Mouse (Mus musculus): ENCODE results near the gene BC107364. TPM values are rescaled to one million over a fixed set of nuclear protein-coding genes. Genes with fewer than 3 reads are reported as not detected.
"Not testable (repeated sequence)": the region's sequence is repeated elsewhere in the genome, so short reads cannot be mapped to it uniquely, and the experiment has no call there.

BC107364 gene
- total and polyA plus RNA-seq, 2 experiments from 2014 or later, result not detected

- Histone ChIP-seq H3K27ac (ENCODE audit: low read depth, low read length) (no peak overlapping the region), H3K27me3 (ENCODE audit: insufficient read depth, low read length) (peaks cover 85% of the 10 kb centered on the region), H3K4me1 (ENCODE audit: insufficient read depth) (no peaks in the 10 kb centered on the region), H3K9ac (no peak overlapping the region), H3K36me3 (ENCODE audit: insufficient read depth) (no peaks in the 10 kb centered on the region), H3K9me3 (ENCODE audit: low read length) (no peaks in the 10 kb centered on the region), H3K4me3 (ENCODE audit: low read depth, low read length) (no peak overlapping the region), H3K4me2 (ENCODE audit: low read depth) (no peak overlapping the region)
- 4% methylated on average over 5 of the region's 5 CpGs for WGBS
- no peak for TF ChIP-seq CTCF (IDR thresholded peaks at IDR 0.05; ENCODE audit: low read depth)
- DNase-seq, result no peak
- no peak for ATAC-seq
Measured at GRCm38 (mm10) chr3:96398911-96399310, 53.2 kb downstream of the BC107364 start.

GRCm38 (mm10) chr3:96396857-96397256, 55.2 kb downstream of the BC107364 start:
- Histone ChIP-seq H3K4me3 (ENCODE audit: low read depth, low read length) (no peak overlapping the region), H3K4me2 (ENCODE audit: low read depth) (no peak overlapping the region), H3K27ac (ENCODE audit: low read depth, low read length) (no peak overlapping the region), H3K27me3 (ENCODE audit: insufficient read depth, low read length) (peaks cover 72% of the 10 kb centered on the region), H3K9ac (no peak overlapping the region), H3K9me3 (ENCODE audit: low read length) (no peaks in the 10 kb centered on the region), H3K4me1 (ENCODE audit: insufficient read depth) (no peaks in the 10 kb centered on the region), H3K36me3 (ENCODE audit: insufficient read depth) (no peaks in the 10 kb centered on the region)
- TF ChIP-seq CTCF (IDR thresholded peaks at IDR 0.05; ENCODE audit: low read depth), result no peak
- 89% methylated on average over 7 of the region's 7 CpGs for WGBS
- no peak for DNase-seq
- no peak for ATAC-seq

GRCm38 (mm10) chr3:96387202-96387601, 64.9 kb downstream of the BC107364 start:
- H3K9me3 ChIP-seq (ENCODE audit: low read length); H3K4me3 ChIP-seq (ENCODE audit: low read depth, low read length); H3K4me2 ChIP-seq (ENCODE audit: low read depth); H3K9ac ChIP-seq; H3K27ac ChIP-seq (ENCODE audit: low read depth, low read length); H3K27me3 ChIP-seq (ENCODE audit: insufficient read depth, low read length); ATAC-seq; H3K36me3 ChIP-seq (ENCODE audit: insufficient read depth); DNase-seq; H3K4me1 ChIP-seq (ENCODE audit: insufficient read depth): not testable (repeated sequence)
- no CpG with 5 or more reads among the region's 18 CpGs for WGBS

Other genes with a start within 250 kb of the BC107364 start
- gene Bola1, start 232.6 kb downstream of the BC107364 start, total RNA-seq (2014; rRNA removed), result 31.4 and 40.2 TPM in 2 replicates
- 67.7 and 75.8 TPM in 2 replicates for gene Bola1, start 232.6 kb downstream of the BC107364 start, polyA plus RNA-seq (2015; fragmentation: Nextera tagmentation; extraction: Ambion mirVana)
- 166 and 395 TPM in 2 replicates for gene Hist2h2ab, start 232.4 kb downstream of the BC107364 start, total RNA-seq (2014; rRNA removed)
- gene Hist2h2ab, start 232.4 kb downstream of the BC107364 start, polyA plus RNA-seq (2015; fragmentation: Nextera tagmentation; extraction: Ambion mirVana), result 1.2 TPM in 1 of 2 replicates, not detected in the other
- gene Hist2h2ac, start 231.4 kb downstream of the BC107364 start, total RNA-seq (2014; rRNA removed), result 471 and 484 TPM in 2 replicates
- gene Hist2h2ac, start 231.4 kb downstream of the BC107364 start, polyA plus RNA-seq (2015; fragmentation: Nextera tagmentation; extraction: Ambion mirVana), result 1.9 and 2.2 TPM in 2 replicates
- 9.0 and 12.2 TPM in 2 replicates for gene Hist2h2be, start 231.2 kb downstream of the BC107364 start, total RNA-seq (2014; rRNA removed)
- gene Hist2h2be, start 231.2 kb downstream of the BC107364 start, polyA plus RNA-seq (2015; fragmentation: Nextera tagmentation; extraction: Ambion mirVana), result 3.6 and 3.9 TPM in 2 replicates
- gene Hist2h3c2, start 213.2 kb downstream of the BC107364 start, total RNA-seq (2014; rRNA removed), result 52.3 and 90.8 TPM in 2 replicates
- gene Hist2h3c2, start 213.2 kb downstream of the BC107364 start, polyA plus RNA-seq (2015; fragmentation: Nextera tagmentation; extraction: Ambion mirVana), result 0.84 and 1.3 TPM in 2 replicates
- 858 and 1,027 TPM in 2 replicates for gene Hist2h2aa2, start 212.0 kb downstream of the BC107364 start, total RNA-seq (2014; rRNA removed)
- 32.7 and 59.8 TPM in 2 replicates for gene Hist2h2aa2, start 212.0 kb downstream of the BC107364 start, polyA plus RNA-seq (2015; fragmentation: Nextera tagmentation; extraction: Ambion mirVana)
- gene Hist2h2aa1, start 206.8 kb downstream of the BC107364 start, total RNA-seq (2014; rRNA removed), result 906 and 1,412 TPM in 2 replicates
- 14.2 and 23.3 TPM in 2 replicates for gene Hist2h2aa1, start 206.8 kb downstream of the BC107364 start, polyA plus RNA-seq (2015; fragmentation: Nextera tagmentation; extraction: Ambion mirVana)
- not detected in 2 replicates for gene Hist2h3c1, start 205.6 kb downstream of the BC107364 start, total RNA-seq (2014; rRNA removed)
- not detected in 2 replicates for gene Hist2h3c1, start 205.6 kb downstream of the BC107364 start, polyA plus RNA-seq (2015; fragmentation: Nextera tagmentation; extraction: Ambion mirVana)
- gene Hist2h4, start 189.0 kb downstream of the BC107364 start, total RNA-seq (2014; rRNA removed), result 52.8 and 60.5 TPM in 2 replicates
- gene Hist2h4, start 189.0 kb downstream of the BC107364 start, polyA plus RNA-seq (2015; fragmentation: Nextera tagmentation; extraction: Ambion mirVana), result 3.5 and 5.1 TPM in 2 replicates
- 400 and 545 TPM in 2 replicates for gene Hist2h3b, start 183.7 kb downstream of the BC107364 start, total RNA-seq (2014; rRNA removed)
- 9.4 and 9.7 TPM in 2 replicates for gene Hist2h3b, start 183.7 kb downstream of the BC107364 start, polyA plus RNA-seq (2015; fragmentation: Nextera tagmentation; extraction: Ambion mirVana)
- 181 and 278 TPM in 2 replicates for gene Hist2h2bb, start 182.6 kb downstream of the BC107364 start, total RNA-seq (2014; rRNA removed)
- gene Hist2h2bb, start 182.6 kb downstream of the BC107364 start, polyA plus RNA-seq (2015; fragmentation: Nextera tagmentation; extraction: Ambion mirVana), result 0.62 and 1.4 TPM in 2 replicates
- 1.7 and 5.7 TPM in 2 replicates for gene Fcgr1, start 158.3 kb downstream of the BC107364 start, total RNA-seq (2014; rRNA removed)
- 1.5 and 2.4 TPM in 2 replicates for gene Fcgr1, start 158.3 kb downstream of the BC107364 start, polyA plus RNA-seq (2015; fragmentation: Nextera tagmentation; extraction: Ambion mirVana)
- gene Hfe2, start 72.9 kb upstream of the BC107364 start, total RNA-seq (2014; rRNA removed), result 0.54 and 1.6 TPM in 2 replicates
- 0.82 and 1.4 TPM in 2 replicates for gene Hfe2, start 72.9 kb upstream of the BC107364 start, polyA plus RNA-seq (2015; fragmentation: Nextera tagmentation; extraction: Ambion mirVana)
- 122 and 176 TPM in 2 replicates for gene Txnip, start 105.7 kb upstream of the BC107364 start, total RNA-seq (2014; rRNA removed)
- gene Txnip, start 105.7 kb upstream of the BC107364 start, polyA plus RNA-seq (2015; fragmentation: Nextera tagmentation; extraction: Ambion mirVana), result 116 and 135 TPM in 2 replicates
- gene Gm16253, start 124.7 kb upstream of the BC107364 start, total RNA-seq (2014; rRNA removed), result not detected in 2 replicates
- gene Gm16253, start 124.7 kb upstream of the BC107364 start, polyA plus RNA-seq (2015; fragmentation: Nextera tagmentation; extraction: Ambion mirVana), result not detected in 2 replicates
- 25.7 and 31.8 TPM in 2 replicates for gene Polr3gl, start 141.9 kb upstream of the BC107364 start, total RNA-seq (2014; rRNA removed)
- 27.8 and 35.9 TPM in 2 replicates for gene Polr3gl, start 141.9 kb upstream of the BC107364 start, polyA plus RNA-seq (2015; fragmentation: Nextera tagmentation; extraction: Ambion mirVana)
- gene Ankrd34a, start 144.3 kb upstream of the BC107364 start, total RNA-seq (2014; rRNA removed), result 17.7 and 19.3 TPM in 2 replicates
- 17.6 and 19.2 TPM in 2 replicates for gene Ankrd34a, start 144.3 kb upstream of the BC107364 start, polyA plus RNA-seq (2015; fragmentation: Nextera tagmentation; extraction: Ambion mirVana)
- 53.5 and 59.9 TPM in 2 replicates for gene Lix1l, start 148.8 kb upstream of the BC107364 start, total RNA-seq (2014; rRNA removed)
- gene Lix1l, start 148.8 kb upstream of the BC107364 start, polyA plus RNA-seq (2015; fragmentation: Nextera tagmentation; extraction: Ambion mirVana), result 3.5 and 3.7 TPM in 2 replicates
- gene Rbm8a, start 177.6 kb upstream of the BC107364 start, total RNA-seq (2014; rRNA removed), result 29.2 and 38.5 TPM in 2 replicates
- gene Rbm8a, start 177.6 kb upstream of the BC107364 start, polyA plus RNA-seq (2015; fragmentation: Nextera tagmentation; extraction: Ambion mirVana), result 110 and 120 TPM in 2 replicates
- gene Pex11b, start 183.1 kb upstream of the BC107364 start, total RNA-seq (2014; rRNA removed), result 39.0 and 42.5 TPM in 2 replicates
- 72.2 and 73.6 TPM in 2 replicates for gene Pex11b, start 183.1 kb upstream of the BC107364 start, polyA plus RNA-seq (2015; fragmentation: Nextera tagmentation; extraction: Ambion mirVana)
- 0.31 and 0.38 TPM in 2 replicates for gene Gm42957, start 183.2 kb upstream of the BC107364 start, total RNA-seq (2014; rRNA removed)
- gene Gm42957, start 183.2 kb upstream of the BC107364 start, polyA plus RNA-seq (2015; fragmentation: Nextera tagmentation; extraction: Ambion mirVana), result 0.07 TPM in 1 of 2 replicates, not detected in the other
- gene Itga10, start 193.3 kb upstream of the BC107364 start, total RNA-seq (2014; rRNA removed), result 2.2 and 2.8 TPM in 2 replicates
- gene Itga10, start 193.3 kb upstream of the BC107364 start, polyA plus RNA-seq (2015; fragmentation: Nextera tagmentation; extraction: Ambion mirVana), result 0.25 and 0.57 TPM in 2 replicates
- 4.6 and 7.1 TPM in 2 replicates for gene Ankrd35, start 217.8 kb upstream of the BC107364 start, total RNA-seq (2014; rRNA removed)
- 2.9 and 4.7 TPM in 2 replicates for gene Ankrd35, start 217.8 kb upstream of the BC107364 start, polyA plus RNA-seq (2015; fragmentation: Nextera tagmentation; extraction: Ambion mirVana)
- gene Pias3, start 244.1 kb upstream of the BC107364 start, total RNA-seq (2014; rRNA removed), result 25.0 and 29.8 TPM in 2 replicates
- gene Pias3, start 244.1 kb upstream of the BC107364 start, polyA plus RNA-seq (2015; fragmentation: Nextera tagmentation; extraction: Ambion mirVana), result 26.4 and 32.9 TPM in 2 replicates

All from forebrain, postnatal 0 days (tissue).